Mouse (Mus musculus) erythroblast, embryonic 14.5 days (primary cell): ENCODE results near the gene Cdkal1.

Experiments used
- GATA1 ChIP-seq: IDR thresholded peaks from 2 replicates; pipeline ENCODE4 v1.6.1; 2012; ENCODE audit warnings: low read length, inconsistent platforms, mixed read lengths
- TAL1 ChIP-seq: IDR thresholded peaks from 3 replicates; pipeline ENCODE4 v1.6.1; 2012; ENCODE audit warnings: low read length, inconsistent platforms, mixed read lengths

GRCm38 (mm10) chr13:29264015-29264711 lies 591.3 kb downstream of the Cdkal1 start:
- no peak for TF ChIP-seq GATA1
- TF ChIP-seq TAL1, result no peak
